Mouse (Mus musculus): Measurements from ENCODE around the gene Olfr952. TPM values are rescaled to one million over a fixed set of nuclear protein-coding genes. Genes with fewer than 3 reads are reported as not detected.

Gene Olfr952
- total RNA-seq (2022) = not detected

- no peak for DNase-seq (ENCODE audit: low spot score in 2 of 2)
These were observed at the start of gene Olfr952 for GRCm38 (mm10) chr9:39427048-39427447. Gene Olfr952 (minus strand): TSS chr9:39427148.

- no peak for DNase-seq (ENCODE audit: low spot score in 2 of 2)
These were observed 44.9 kb upstream of the Olfr952 start, which contains the start of gene Olfr955 for GRCm38 (mm10) chr9:39471844-39472243. Gene Olfr955 (minus strand): TSS chr9:39471944.

GRCm38 (mm10) chr9:39456401-39456800 lies 29.5 kb upstream of the Olfr952 start, which contains the start of gene Olfr954:
Gene Olfr954 (plus strand): TSS chr9:39456701.
- DNase-seq (ENCODE audit: low spot score in 2 of 2) = no peak

GRCm38 (mm10) chr9:39387110-39387509 lies 39.8 kb downstream of the Olfr952 start, which contains the start of gene Olfr951:
Gene Olfr951 (plus strand): TSS chr9:39387410.
- DNase-seq (ENCODE audit: low spot score in 2 of 2) = no peak

Other genes with a start within 250 kb of the Olfr952 start
- not detected for gene Olfr944, start 225.2 kb downstream of the Olfr952 start, total RNA-seq (2022)
- gene Olfr1537, start 177.2 kb downstream of the Olfr952 start, total RNA-seq (2022) = not detected
- not detected for gene Olfr945, start 150.3 kb downstream of the Olfr952 start, total RNA-seq (2022)
- gene Olfr948, start 101.1 kb downstream of the Olfr952 start, total RNA-seq (2022) = not detected
- gene Olfr951, start 39.7 kb downstream of the Olfr952 start, total RNA-seq (2022) = not detected
- not detected for gene Olfr954, start 29.6 kb upstream of the Olfr952 start, total RNA-seq (2022)
- not detected for gene Olfr955, start 44.8 kb upstream of the Olfr952 start, total RNA-seq (2022)
- gene Olfr44, start 66.8 kb upstream of the Olfr952 start, total RNA-seq (2022) = not detected
- gene Olfr957, start 88.7 kb upstream of the Olfr952 start, total RNA-seq (2022) = not detected
- gene Olfr958, start 126.9 kb upstream of the Olfr952 start, total RNA-seq (2022) = not detected
- gene Olfr959, start 148.4 kb upstream of the Olfr952 start, total RNA-seq (2022) = not detected
- 1 to 10 TPM; 2.6 to 9.4 (median 6.5) TPM for gene AW551984, start 177.3 kb upstream of the Olfr952 start, total RNA-seq (2022)
- gene Olfr148, start 183.5 kb upstream of the Olfr952 start, total RNA-seq (2022) = not detected
- gene Olfr960, start 194.2 kb upstream of the Olfr952 start, total RNA-seq (2022) = not detected
- not detected for gene Olfr961, start 217.9 kb upstream of the Olfr952 start, total RNA-seq (2022)
- not detected for gene Olfr963, start 240.1 kb upstream of the Olfr952 start, total RNA-seq (2022)